Mouse (Mus musculus) kidney, embryonic 14.5 days (tissue): ENCODE results near the gene Ankle1. TPM values are rescaled to one million over a fixed set of nuclear protein-coding genes. Genes with fewer than 3 reads are reported as not detected.

Source experiments
- ATAC-seq: fragments of 200-750 bp; cut with Nextera tagmentation; 2 replicates; pipeline ENCODE4 v1.8.0; 2017; ENCODE audit warnings: moderate number of reproducible peaks, mild to moderate bottlenecking, moderate TSS enrichment, moderate library complexity; ENCODE audit not compliant: low FRiP score, low TSS enrichment
- H3K27ac ChIP-seq: fragments of 300-500 bp; sonication (generic); 2 replicates; pipeline ENCODE4 v1.5.1; 2014; ENCODE audit warnings: low read depth, mild to moderate bottlenecking, low read length, moderate library complexity, mixed read lengths
- H3K27me3 ChIP-seq: fragments of 300-500 bp; sonication (generic); 2 replicates; pipeline ENCODE4 v1.6.1; 2014; ENCODE audit warnings: mild to moderate bottlenecking, low read length; ENCODE audit not compliant: control insufficient read depth, insufficient read depth
- H3K36me3 ChIP-seq: fragments of 300-500 bp; sonication (generic); 2 replicates; pipeline ENCODE4 v1.6.1; 2014; ENCODE audit warnings: low read length, mixed read lengths; ENCODE audit not compliant: control insufficient read depth, insufficient read depth
- H3K4me1 ChIP-seq: fragments of 300-500 bp; sonication (generic); 2 replicates; pipeline ENCODE4 v1.6.1; 2014; ENCODE audit warnings: low read length, mixed read lengths; ENCODE audit not compliant: control insufficient read depth, insufficient read depth
- H3K4me2 ChIP-seq: fragments of 300-500 bp; sonication (generic); replicated peaks from 2 replicates; pipeline ENCODE4 v1.6.1; 2014; ENCODE audit warnings: low read depth, mild to moderate bottlenecking, low read length
- H3K4me3 ChIP-seq: fragments of 300-500 bp; sonication (generic); 2 replicates; pipeline ENCODE4 v1.5.1; 2014; ENCODE audit warnings: mild to moderate bottlenecking, low read length
- H3K9ac ChIP-seq: fragments of 300-500 bp; sonication (generic); 2 replicates; pipeline ENCODE4 v1.6.1; 2014; ENCODE audit warnings: low read depth, mild to moderate bottlenecking, low read length, moderate library complexity
- H3K9me3 ChIP-seq: fragments of 300-500 bp; sonication (generic); 2 replicates; pipeline ENCODE4 v1.6.1; 2016; ENCODE audit warnings: low read length; ENCODE audit not compliant: control insufficient read depth
- WGBS: fragments of 180-500 bp; shearing (Covaris S2); extraction: QIAGEN DNeasy Blood & Tissue Kit; methylation state at CpG from one replicate; pipeline ENCODE4 v1.1.7; 2014; 5-methylcytosine and 5-hydroxymethylcytosine counted together
- polyA plus RNA-seq: library from polyadenylated mRNA; unstranded; fragments of >200 nt; fragmentation: Nextera tagmentation; extraction: Ambion mirVana; gene quantifications from 2 replicates; pipeline ENCODE4 v1.2.1, GENCODE M21; 2014

The Ankle1 gene
- polyA plus RNA-seq, 1 experiment from 2014 or later = 38.2 TPM

DNA sequence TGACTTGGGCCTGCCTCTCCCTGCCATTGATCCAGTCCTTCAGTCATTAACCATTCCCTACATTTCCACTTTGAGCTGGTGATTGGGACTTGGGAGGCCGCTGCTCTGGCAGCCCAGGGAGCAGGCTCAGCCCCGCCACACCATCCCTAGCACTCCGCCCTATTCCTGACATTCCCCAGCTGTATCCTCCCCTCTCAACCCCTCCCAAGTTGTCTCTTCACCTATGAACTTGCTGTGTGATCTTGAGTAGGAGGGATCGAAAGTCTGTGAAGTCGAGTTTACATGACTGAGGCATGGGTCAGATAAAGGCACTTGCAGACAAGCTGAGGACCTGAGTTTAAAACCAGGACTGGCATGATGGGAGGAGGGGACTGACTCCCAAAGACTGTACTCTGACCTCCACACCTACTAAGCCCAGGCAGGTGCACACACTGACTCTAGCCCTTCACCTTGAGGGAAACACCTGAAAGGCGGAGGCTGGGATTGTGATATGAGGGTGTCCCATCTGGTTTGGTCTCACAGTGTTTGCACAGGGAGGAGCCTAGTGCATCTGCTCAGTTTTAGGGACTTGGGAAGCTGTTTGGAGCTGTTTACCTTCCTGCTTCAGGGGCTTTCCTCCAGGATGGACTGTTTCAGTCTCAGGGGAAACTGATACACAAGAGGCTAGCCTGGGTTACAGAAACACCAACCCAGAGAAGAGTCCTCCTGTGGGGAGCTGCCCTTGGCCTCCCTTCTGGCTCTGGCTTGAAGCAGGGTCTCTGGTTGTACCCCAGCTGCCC lies 2.5 kb upstream of the Ankle1 start:
- Histone ChIP-seq H3K4me1 (peaks cover 15% of the 10 kb centered on the region), H3K27me3 (no peaks in the 10 kb centered on the region), H3K9ac (no peak overlapping the region), H3K36me3 (peaks cover 42% of the 10 kb centered on the region), H3K27ac (no peak overlapping the region), H3K9me3 (no peaks in the 10 kb centered on the region), H3K4me3 (no peak overlapping the region), H3K4me2 (no peak overlapping the region)
- no peak for ATAC-seq
- WGBS = 76% methylated on average over 6 of the region's 6 CpGs

DNA sequence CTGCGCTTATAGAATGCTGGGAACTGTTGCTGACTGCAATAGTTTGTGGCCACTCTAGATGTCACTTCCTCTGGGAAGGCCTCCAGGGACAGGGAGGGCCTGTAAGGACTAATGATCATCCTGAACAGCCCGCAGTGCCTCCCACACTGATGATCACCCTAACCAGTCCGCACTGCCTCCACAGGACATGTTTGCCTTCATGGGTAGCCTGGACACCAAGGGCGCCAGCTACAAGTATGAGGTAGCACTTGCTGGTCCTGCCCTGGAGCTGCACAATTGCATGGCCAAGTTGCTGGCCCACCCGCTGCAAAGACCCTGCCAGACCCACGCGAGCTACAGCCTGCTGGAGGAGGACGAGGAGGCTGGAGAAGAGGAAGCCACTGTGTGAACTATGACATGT lies 1.8 kb upstream of the Ankle1 start:
- no peak overlapping the region for H3K4me3 ChIP-seq
- no peak overlapping the region for H3K27ac ChIP-seq
- no peaks in the 10 kb centered on the region for H3K27me3 ChIP-seq
- no peak overlapping the region for H3K9ac ChIP-seq
- WGBS = 89% methylated on average over 8 of the region's 8 CpGs
- H3K4me2 ChIP-seq = no peak overlapping the region
- H3K36me3 ChIP-seq = peaks cover 43% of the 10 kb centered on the region
- H3K4me1 ChIP-seq = peaks cover 15% of the 10 kb centered on the region
- H3K9me3 ChIP-seq = no peaks in the 10 kb centered on the region
- no peak for ATAC-seq

DNA sequence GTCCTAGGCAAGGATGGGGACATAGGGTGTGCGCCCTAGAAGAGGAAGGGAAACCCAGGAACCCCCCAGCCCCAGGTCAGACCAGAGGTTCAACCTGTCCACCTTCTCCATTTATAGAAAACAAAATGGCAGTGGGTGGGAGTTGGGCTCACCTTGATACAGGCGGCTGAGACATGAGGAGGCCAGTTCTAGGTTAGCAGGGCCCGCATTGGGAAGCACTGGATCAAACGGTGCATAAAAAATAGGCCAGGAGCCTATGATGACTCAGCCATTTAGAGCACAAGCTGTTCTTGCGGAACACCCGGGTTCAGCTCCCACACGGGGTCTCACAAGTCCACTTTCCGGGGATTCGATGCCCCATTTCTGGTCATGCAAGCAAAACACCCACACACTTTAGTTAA lies 859 bp upstream of the Ankle1 start:
- 70% methylated on average over 9 of the region's 9 CpGs for WGBS
- Histone ChIP-seq H3K9me3 (no peaks in the 10 kb centered on the region), H3K4me1 (peaks cover 15% of the 10 kb centered on the region), H3K27me3 (no peaks in the 10 kb centered on the region), H3K27ac (no peak overlapping the region), H3K4me2 (peak overlapping the region; percentile 94; the same call in 1 of the 2 replicates), H3K36me3 (peaks cover 42% of the 10 kb centered on the region), H3K9ac (0 out of 2 replicates have a peak overlapping the region, but pooled peaks have one; percentile 77), H3K4me3 (peak overlapping the region; percentile 80; the same call in 1 of the 2 replicates)
- ATAC-seq = no peak

DNA sequence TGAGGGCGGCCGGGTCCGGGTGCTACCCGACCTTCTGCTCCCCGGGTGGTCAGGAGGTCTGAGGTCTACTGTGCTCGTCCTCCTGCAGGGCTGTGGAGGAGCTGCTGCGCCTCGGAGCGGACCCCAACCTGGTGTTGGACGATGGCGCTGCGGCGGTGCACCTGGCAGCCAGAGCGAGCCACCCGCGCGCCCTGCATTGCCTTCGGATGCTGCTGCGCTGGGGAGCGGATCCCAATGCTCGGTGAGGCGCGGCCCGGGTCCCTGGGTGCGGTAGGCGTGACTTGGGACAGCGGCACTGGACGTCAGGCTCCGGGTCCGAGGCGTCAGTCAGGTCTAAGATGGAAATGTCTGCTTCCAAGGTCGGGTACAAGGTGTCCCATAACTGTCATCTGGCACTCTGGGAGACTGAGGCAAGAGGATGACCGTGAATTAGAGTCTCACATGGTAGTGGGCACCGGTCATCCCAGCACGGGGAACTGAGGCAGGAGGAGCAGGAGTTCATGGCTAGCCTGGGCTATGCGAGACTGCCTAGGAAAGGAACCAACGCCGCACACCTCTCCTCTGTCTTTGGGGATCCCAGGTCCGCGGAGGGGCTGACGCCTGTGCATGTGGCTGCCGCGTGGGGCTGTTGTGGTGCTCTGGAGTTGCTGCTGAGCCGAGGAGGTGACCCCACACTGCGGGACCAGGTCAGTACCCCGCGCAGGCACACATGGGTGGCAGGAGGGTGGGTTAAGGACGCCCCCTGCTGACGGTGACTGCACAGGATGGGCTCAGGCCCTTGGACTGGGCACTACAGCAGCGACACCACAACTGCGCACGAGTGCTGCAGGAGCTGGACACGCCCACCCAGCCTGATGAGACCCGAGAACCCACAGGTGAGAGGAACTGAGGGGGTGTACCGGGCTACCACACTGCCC lies 547 bp downstream of the Ankle1 start:
- Histone ChIP-seq H3K27me3 (no peaks in the 10 kb centered on the region), H3K9ac (peak overlapping the region; percentile 77), H3K36me3 (peaks cover 36% of the 10 kb centered on the region), H3K27ac (peak overlapping the region; percentile 55; the same call in 1 of the 2 replicates), H3K4me3 (peak overlapping the region; percentile 80), H3K4me2 (peak overlapping the region; percentile 94), H3K9me3 (no peaks in the 10 kb centered on the region), H3K4me1 (peaks cover 15% of the 10 kb centered on the region)
- ATAC-seq = peak; percentile 86
- WGBS = under 1% methylated on average over 55 of the region's 55 CpGs

DNA sequence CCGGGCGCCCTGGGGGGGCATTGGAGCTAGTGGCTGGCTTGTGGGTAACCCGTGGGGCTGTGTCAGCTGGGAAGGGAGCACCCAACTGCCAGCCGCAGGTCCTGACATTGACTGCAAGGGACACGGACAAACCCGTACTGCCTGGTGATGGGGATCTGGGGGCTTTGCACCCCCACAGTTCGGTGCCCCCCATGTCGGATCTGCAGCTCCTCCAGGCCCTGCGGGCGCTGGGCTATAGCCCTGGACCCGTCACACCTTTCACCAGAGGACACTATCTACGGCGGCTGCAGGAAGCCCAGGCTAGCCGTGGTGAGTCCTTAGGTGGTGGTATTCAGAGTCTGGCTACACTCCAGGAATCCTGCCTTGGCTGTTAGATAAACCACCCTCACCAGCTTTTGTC lies 1.6 kb downstream of the Ankle1 start:
- peak overlapping the region; percentile 94; the same call in 1 of the 2 replicates for H3K4me2 ChIP-seq

DNA sequence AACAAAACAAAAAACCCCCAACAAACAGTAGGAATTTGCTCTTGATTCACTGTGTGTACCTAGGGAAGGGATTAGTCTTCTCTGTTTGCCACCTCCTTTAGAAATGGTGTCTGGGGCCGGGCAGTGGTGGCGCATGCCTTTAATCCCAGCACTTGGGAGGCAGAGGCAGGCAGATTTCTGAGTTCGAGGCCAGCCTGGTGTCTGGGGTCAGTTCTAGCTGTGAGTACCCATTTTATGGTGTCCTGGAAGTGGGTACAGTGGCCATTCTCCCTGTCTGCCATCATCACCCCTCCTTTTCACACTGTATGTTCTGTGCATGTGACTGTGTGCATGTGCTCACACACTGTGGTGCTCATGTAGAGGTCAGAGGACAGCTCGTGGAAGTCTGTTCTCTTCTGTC lies 2.4 kb downstream of the Ankle1 start:
- 88% methylated on average over 4 of the region's 4 CpGs for WGBS

More for the DNA sequence above, 1.6 kb downstream of the Ankle1 start:
- Histone ChIP-seq H3K9ac (peak overlapping the region; percentile 31; the same call in 1 of the 2 replicates), H3K27ac (no peak overlapping the region), H3K4me1 (peaks cover 15% of the 10 kb centered on the region), H3K36me3 (peaks cover 36% of the 10 kb centered on the region), H3K4me3 (no peak overlapping the region), H3K27me3 (no peaks in the 10 kb centered on the region), H3K9me3 (no peaks in the 10 kb centered on the region)
- ATAC-seq = no peak
- WGBS = 96% methylated on average over 14 of the region's 14 CpGs

DNA sequence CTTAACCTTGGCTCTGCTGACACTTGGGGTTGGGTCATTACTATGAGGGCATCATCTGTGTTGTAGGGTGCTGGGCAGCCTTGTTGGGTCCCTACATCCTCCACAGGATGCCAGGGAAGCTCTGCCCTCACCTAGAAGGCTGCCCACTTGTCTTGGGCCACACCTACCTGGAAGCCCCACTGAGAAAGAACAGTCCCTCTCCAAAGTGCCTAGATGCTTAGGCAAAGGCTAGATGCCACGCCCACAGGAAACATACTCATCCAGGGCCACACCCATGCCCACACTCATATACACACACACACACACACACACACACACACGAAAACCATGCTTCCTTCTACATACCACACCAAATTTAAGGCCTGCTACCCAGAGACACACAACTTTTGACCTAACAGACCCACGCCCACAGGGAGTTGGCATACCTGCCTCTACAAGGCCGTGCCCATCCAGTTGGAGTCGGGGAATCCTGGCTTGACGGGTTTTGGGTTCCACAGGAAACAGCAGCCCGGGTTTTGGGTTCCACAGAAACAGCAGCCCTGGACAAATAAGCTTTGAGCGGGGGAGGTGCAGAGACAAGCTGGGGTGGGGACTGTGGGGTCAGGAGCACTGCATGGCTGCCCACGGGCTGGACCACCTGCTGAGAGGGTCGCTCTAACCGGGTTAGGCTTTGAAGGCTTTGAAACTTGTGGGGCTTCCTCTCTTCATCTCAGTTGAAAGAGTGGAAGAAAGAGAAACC lies 5.9 kb downstream of the Ankle1 start:
- Histone ChIP-seq H3K4me1 (peaks cover 7% of the 10 kb centered on the region), H3K4me2 (no peak overlapping the region), H3K27me3 (no peaks in the 10 kb centered on the region), H3K9ac (no peak overlapping the region), H3K9me3 (no peaks in the 10 kb centered on the region), H3K36me3 (peaks cover 31% of the 10 kb centered on the region), H3K27ac (no peak overlapping the region), H3K4me3 (no peak overlapping the region)
- WGBS = 32% methylated on average over 11 of the region's 11 CpGs
- ATAC-seq = peak; percentile 48; the same call in 1 of the 2 replicates

More for the DNA sequence above, 2.4 kb downstream of the Ankle1 start:
- Histone ChIP-seq H3K4me3 (no peak overlapping the region), H3K27ac (no peak overlapping the region), H3K27me3 (no peaks in the 10 kb centered on the region), H3K4me2 (no peak overlapping the region), H3K4me1 (peaks cover 15% of the 10 kb centered on the region), H3K9me3 (no peaks in the 10 kb centered on the region), H3K36me3 (peaks cover 31% of the 10 kb centered on the region), H3K9ac (no peak overlapping the region)
- ATAC-seq = no peak

DNA sequence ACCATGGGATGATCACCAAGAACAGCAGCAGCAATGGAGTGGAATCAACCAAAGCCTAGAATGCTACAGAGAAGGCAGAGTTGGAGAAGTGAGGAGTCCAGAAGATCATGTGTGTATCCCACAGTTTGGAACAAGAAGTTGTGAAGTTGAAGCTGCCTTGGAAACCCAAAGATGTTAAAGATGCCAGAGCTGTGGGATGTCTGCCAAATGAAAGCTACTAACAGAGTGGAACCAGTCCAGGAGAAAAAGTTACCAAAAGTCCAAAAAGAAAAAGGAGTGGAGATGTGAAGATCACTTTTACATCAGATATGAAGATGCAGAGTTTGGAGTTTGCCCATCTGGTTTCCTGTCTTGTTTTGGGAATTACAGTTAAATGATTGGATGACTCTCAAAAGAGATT lies 16.3 kb downstream of the Ankle1 start:
- Histone ChIP-seq H3K4me3 (no peak overlapping the region), H3K4me2 (no peak overlapping the region), H3K9ac (no peak overlapping the region), H3K4me1 (no peaks in the 10 kb centered on the region), H3K9me3 (no peaks in the 10 kb centered on the region), H3K36me3 (no peaks in the 10 kb centered on the region), H3K27ac (no peak overlapping the region), H3K27me3 (no peaks in the 10 kb centered on the region)
- no peak for ATAC-seq
